Mouse (Mus musculus) left cerebral cortex, postnatal 4 days (tissue): ENCODE measurements around the gene Lmx1a. TPM values are rescaled to one million over a fixed set of nuclear protein-coding genes. Genes with fewer than 3 reads are reported as not detected.
A peak's percentile ranks its signal among the peaks of the same experiment; 100 is the strongest.

Experiments
- DNase-seq: peaks from one replicate; pipeline ENCODE4 v3.0.0-alpha.2; 2022
- intact Hi-C: fragments of 180-260 bp; cut with DNase I; formaldehyde crosslinking; loops from one replicate; pipeline ENCODE4 v1.15.1; 2025
- total RNA-seq, 2 experiments: library from RNA; stranded (reverse); gene quantifications; 2 replicates each; pipeline ENCODE4 v1.2.3; 2021

The Lmx1a gene
- total RNA-seq, 2 experiments from 2014 or later = 0.22 to 0.30 TPM

- no peak for DNase-seq
- intact Hi-C loops = loop anchor here (10.0 kb wide), 1 partner anchor 201 kb away; no protein-coding TSS in a partner anchor
Measured at GRCm38 (mm10) chr1:167693499-167694240, 4.6 kb downstream of the Lmx1a start.

GRCm38 (mm10) chr1:167694731-167695130 lies 5.7 kb downstream of the Lmx1a start:
- intact Hi-C loops = loop anchor here (10.0 kb wide), 1 partner anchor 200 kb away; no protein-coding TSS in a partner anchor
- DNase-seq = no peak

- no peak for DNase-seq
Measured at GRCm38 (mm10) chr1:167695910-167696459, 6.9 kb downstream of the Lmx1a start.

GRCm38 (mm10) chr1:167699706-167700105 lies 10.7 kb downstream of the Lmx1a start:
- intact Hi-C loops = loop anchor here (10.0 kb wide), 1 partner anchor 195 kb away; no protein-coding TSS in a partner anchor
- no peak for DNase-seq

More at GRCm38 (mm10) chr1:167695910-167696459, 6.9 kb downstream of the Lmx1a start:
- intact Hi-C loops = loop anchor here (10.0 kb wide), 1 partner anchor 199 kb away; no protein-coding TSS in a partner anchor

GRCm38 (mm10) chr1:167700221-167700620 lies 11.2 kb downstream of the Lmx1a start:
- intact Hi-C loops = no loop called here
- DNase-seq = no peak

GRCm38 (mm10) chr1:167705527-167705926 lies 16.5 kb downstream of the Lmx1a start:
- intact Hi-C loops = no loop called here

GRCm38 (mm10) chr1:167708761-167709160 lies 19.7 kb downstream of the Lmx1a start:
- intact Hi-C loops = no loop called here

More at GRCm38 (mm10) chr1:167705527-167705926, 16.5 kb downstream of the Lmx1a start:
- no peak for DNase-seq

GRCm38 (mm10) chr1:167715730-167716341 lies 26.8 kb downstream of the Lmx1a start:
- DNase-seq = no peak
- intact Hi-C loops = no loop called here

More at GRCm38 (mm10) chr1:167708761-167709160, 19.7 kb downstream of the Lmx1a start:
- DNase-seq = no peak

- intact Hi-C loops = no loop called here
- no peak for DNase-seq
Measured at GRCm38 (mm10) chr1:167734471-167734870, 45.4 kb downstream of the Lmx1a start.

- DNase-seq = peak; percentile 73
- intact Hi-C loops = no loop called here
Measured at GRCm38 (mm10) chr1:167736793-167737192, 47.8 kb downstream of the Lmx1a start.

- intact Hi-C loops = no loop called here
- DNase-seq = no peak
Measured at GRCm38 (mm10) chr1:167739286-167739685, 50.2 kb downstream of the Lmx1a start.

GRCm38 (mm10) chr1:167746676-167747075 lies 57.6 kb downstream of the Lmx1a start:
- no peak for DNase-seq
- intact Hi-C loops = no loop called here

- intact Hi-C loops = no loop called here
- DNase-seq = peak; percentile 62
Measured at GRCm38 (mm10) chr1:167752661-167753060, 63.6 kb downstream of the Lmx1a start.

- intact Hi-C loops = no loop called here
Measured at GRCm38 (mm10) chr1:167754085-167754484, 65.0 kb downstream of the Lmx1a start.

GRCm38 (mm10) chr1:167754636-167755522 lies 65.8 kb downstream of the Lmx1a start:
- DNase-seq = no peak
- intact Hi-C loops = no loop called here

More at GRCm38 (mm10) chr1:167754085-167754484, 65.0 kb downstream of the Lmx1a start:
- no peak for DNase-seq

- no peak for DNase-seq
- intact Hi-C loops = no loop called here
Measured at GRCm38 (mm10) chr1:167758208-167758607, 69.2 kb downstream of the Lmx1a start.

- intact Hi-C loops = no loop called here
- no peak for DNase-seq
Measured at GRCm38 (mm10) chr1:167760307-167760706, 71.3 kb downstream of the Lmx1a start.

- DNase-seq = peak; percentile 11
- intact Hi-C loops = no loop called here
Measured at GRCm38 (mm10) chr1:167761785-167762223, 72.8 kb downstream of the Lmx1a start.

GRCm38 (mm10) chr1:167766619-167767018 lies 77.6 kb downstream of the Lmx1a start:
- intact Hi-C loops = no loop called here
- no peak for DNase-seq

GRCm38 (mm10) chr1:167770457-167770856 lies 81.4 kb downstream of the Lmx1a start:
- DNase-seq = no peak
- intact Hi-C loops = no loop called here
